In genomic region chr4:34905396-34905795, GRCm38 (mm10) we compare ENCODE assay signal across 10 mouse cellular contexts. TPM values are rescaled to one million over a fixed set of nuclear protein-coding genes. Genes with fewer than 3 reads are reported as not detected.
DNase-seq lines count a peak whose midpoint lies in the region; ATAC-seq and TF ChIP-seq lines count a peak whose summit lies in the region.
"Had no signal": no experiment of that assay in that cellular context is flagged by ENCODE, and none has a peak within 500 bp of the region (broad histone marks: within the 10 kb centered on the region; RNA-seq: fewer than 3 reads in every experiment).

No protein-coding gene starts in this region.

- no peaks in the 10 kb centered on the region for H3K36me3 ChIP-seq in E14TG2a.4 (ENCODE audit: insufficient read depth, low read length)
- H3K36me3 ChIP-seq: embryonic facial prominence, embryonic 15.5 days had no signal

- no peaks in the 10 kb centered on the region for H3K27me3 ChIP-seq in E14TG2a.4 (ENCODE audit: insufficient read depth, low read length)
- H3K27me3 ChIP-seq: embryonic facial prominence, embryonic 15.5 days had no signal

- H3K4me3 ChIP-seq in E14TG2a.4 (replicated peaks; ENCODE audit: low read length) = no peak overlapping the region
- H3K4me3 ChIP-seq: embryonic facial prominence, embryonic 15.5 days had no signal

- TF ChIP-seq CTCF in E14TG2a.4 (conservative IDR thresholded peaks at IDR 0.05; ENCODE audit: low read length) = peak; percentile 69

- peak; percentile 9 for DNase-seq in kidney, adult 18-20 months
- no peak for DNase-seq in kidney, adult 11 months
- DNase-seq in 3T3-L1 (ENCODE audit: low read depth, low spot score) = peak; percentile 16
- DNase-seq in frontal cortex, postnatal 25 days (ENCODE audit: low spot score in 2 of 2) = no peak
- no peak for DNase-seq in yolk sac, embryonic 10.5 days (ENCODE audit: low spot score)
- DNase-seq in right cerebral cortex, postnatal 36 days (ENCODE audit: low spot score in 2 of 2) = no peak
- DNase-seq: right cerebral cortex, postnatal 4 days had no signal

- peaks cover 90% of the 10 kb centered on the region for H3K4me1 ChIP-seq in E14TG2a.4 (replicated peaks; ENCODE audit: low read depth, low read length)
- H3K4me1 ChIP-seq: embryonic facial prominence, embryonic 15.5 days had no signal

- peak; percentile 59 for ATAC-seq in granulocyte monocyte progenitor cell, adult 5-6 weeks (replicated peaks; ENCODE audit: poor library complexity, severe bottlenecking)

- H3K9me3 ChIP-seq in E14TG2a.4 (ENCODE audit: low read length) = no peaks in the 10 kb centered on the region
- H3K9me3 ChIP-seq: embryonic facial prominence, embryonic 15.5 days had no signal

RNA-seq across cellular contexts. Expression of gene Cga, which starts 11.8 kb away (rescaled TPM):
- not detected in 2 replicates for total RNA-seq in granulocyte monocyte progenitor cell, adult 5-6 weeks (2014; fragmentation: Nextera tagmentation)
- not detected in 2 replicates for total RNA-seq in granulocyte monocyte progenitor cell, adult 5-6 weeks (2017)

RNA-seq across cellular contexts. Expression of gene Zfp292, which starts 22.6 kb away (rescaled TPM):
- 23.6 and 27.4 TPM in 2 replicates for total RNA-seq in granulocyte monocyte progenitor cell, adult 5-6 weeks (2014; fragmentation: Nextera tagmentation)
- 28.6 and 29.5 TPM in 2 replicates for total RNA-seq in granulocyte monocyte progenitor cell, adult 5-6 weeks (2017)

Comparison
In these comparisons a context has a peak if more than half of its experiments do, and no peak if none do; other contexts are left out.
1. DNase-seq: peak in kidney, adult 18-20 months (single experiment) and 3T3-L1 (single experiment); none in kidney, adult 11 months (single experiment), frontal cortex, postnatal 25 days (0 of 2), yolk sac, embryonic 10.5 days (single experiment) and right cerebral cortex, postnatal 36 days (0 of 2).